In the genomic region with DNA sequence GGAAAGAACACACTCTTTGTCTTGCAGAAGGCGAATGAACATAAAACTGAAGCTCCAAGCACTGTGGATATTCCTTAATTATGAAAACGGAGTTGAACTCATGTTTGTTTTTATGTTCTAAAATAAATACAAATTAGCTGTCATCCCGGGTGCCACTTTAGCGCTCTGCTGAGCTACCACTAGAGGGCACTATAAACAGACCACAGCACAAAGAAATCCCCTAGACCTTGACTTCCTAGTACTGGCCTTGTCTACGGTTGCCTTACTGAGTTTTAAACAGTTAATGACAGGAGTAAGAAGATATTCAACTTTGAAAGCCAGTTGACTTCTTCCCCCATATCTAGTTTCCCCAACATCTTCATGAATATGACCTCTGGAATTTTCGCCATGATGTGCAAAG, we compare ENCODE assay signal across 9 mouse cellular contexts. TPM values are rescaled to one million over a fixed set of nuclear protein-coding genes. Genes with fewer than 3 reads are reported as not detected.
DNase-seq lines count a peak whose midpoint lies in the region; ATAC-seq and TF ChIP-seq lines count a peak whose summit lies in the region.
"Had no signal": no experiment of that assay in that cellular context is flagged by ENCODE, and none has a peak within 500 bp of the region (broad histone marks: within the 10 kb centered on the region; RNA-seq: fewer than 3 reads in every experiment).

No protein-coding gene starts in this region.

- peak; percentile 97 for TF ChIP-seq CTCF in heart, adult 2 months (IDR thresholded peaks at IDR 0.05)

- TF ChIP-seq POLR2A in heart, adult 2 months (IDR thresholded peaks at IDR 0.05; ENCODE audit: insufficient read depth, low read depth, low read length): no peak

- H3K79me2 ChIP-seq in heart, adult 2 months (replicated peaks; ENCODE audit: control insufficient read depth, insufficient read depth, low read length): no peaks in the 10 kb centered on the region

- peak in 1 of 2 experiments; percentile 28 for DNase-seq in heart, adult 2 months
- DNase-seq in heart, postnatal 25 days (ENCODE audit: low spot score): no peak
- peak; percentile 53 for DNase-seq in CD4-positive helper T cell, adult 2 months (ENCODE audit: low read depth, low spot score)
- peak; percentile 10 for DNase-seq in adrenal gland, postnatal 25 days
- DNase-seq in embryonic facial prominence, embryonic 10.5 days (ENCODE audit: low spot score): peak; percentile 52
- peak; percentile 42 for DNase-seq in lung, postnatal 14 days
- DNase-seq in thymus, postnatal 14 days: peak; percentile 42

- WGBS in heart, adult 2 months: 20% methylated on average over 6 of the region's 6 CpGs
- WGBS in embryonic facial prominence, embryonic 10.5 days: 23% methylated on average over 6 of the region's 6 CpGs
- WGBS in kidney, embryonic 15.5 days: 20% methylated on average over 6 of the region's 6 CpGs

- no peaks in the 10 kb centered on the region for H3K27me3 ChIP-seq in heart, adult 2 months (ENCODE audit: control insufficient read depth, insufficient read depth, low read length)
- H3K27me3 ChIP-seq in embryonic facial prominence, embryonic 10.5 days (replicated peaks; ENCODE audit: low read depth, poor library complexity, severe bottlenecking): no peaks in the 10 kb centered on the region
- H3K27me3 ChIP-seq in kidney, embryonic 15.5 days: no peaks in the 10 kb centered on the region
- H3K27me3 ChIP-seq: limb, embryonic 13.5 days had no signal

- H3K36me3 ChIP-seq in heart, adult 2 months (ENCODE audit: control insufficient read depth, insufficient read depth, low read length): no peaks in the 10 kb centered on the region
- no peaks in the 10 kb centered on the region for H3K36me3 ChIP-seq in embryonic facial prominence, embryonic 10.5 days (replicated peaks)
- H3K36me3 ChIP-seq in kidney, embryonic 15.5 days: no peaks in the 10 kb centered on the region
- H3K36me3 ChIP-seq: limb, embryonic 13.5 days had no signal

- TF ChIP-seq EP300 in heart, adult 2 months (IDR thresholded peaks at IDR 0.05; ENCODE audit: insufficient read depth, low read depth, low read length): 0 out of 2 replicates have a peak, but pooled peaks have one; percentile 25

- no peak overlapping the region for H3K27ac ChIP-seq in heart, adult 2 months
- no peak overlapping the region for H3K27ac ChIP-seq in embryonic facial prominence, embryonic 10.5 days (replicated peaks)
- no peak overlapping the region for H3K27ac ChIP-seq in kidney, embryonic 15.5 days
- H3K27ac ChIP-seq: limb, embryonic 13.5 days had no signal

- intact Hi-C loops in heart, adult 2 months (cut with DNase I): loop anchor here (1.0 to 5.0 kb wide), 2 partner anchors 99 to 171 kb away; a partner anchor contains a TSS
- intact Hi-C loops in heart, postnatal 25 days (cut with DNase I): loop anchor here (1.0 kb wide), 1 partner anchor 171 kb away; no protein-coding TSS in a partner anchor

- H3K9ac ChIP-seq in heart, adult 2 months (ENCODE audit: low read depth, low read length): no peak overlapping the region
- no peak overlapping the region for H3K9ac ChIP-seq in kidney, embryonic 15.5 days
- H3K9ac ChIP-seq: limb, embryonic 13.5 days had no signal

- no peak overlapping the region for H3K4me3 ChIP-seq in heart, adult 2 months
- no peak overlapping the region for H3K4me3 ChIP-seq in embryonic facial prominence, embryonic 10.5 days
- H3K4me3 ChIP-seq in kidney, embryonic 15.5 days (replicated peaks): no peak overlapping the region
- H3K4me3 ChIP-seq: limb, embryonic 13.5 days had no signal

- H3K9me3 ChIP-seq in embryonic facial prominence, embryonic 10.5 days: no peaks in the 10 kb centered on the region
- H3K9me3 ChIP-seq in kidney, embryonic 15.5 days (replicated peaks): 0 out of 2 replicates have a peak, but pooled peaks cover 5% of the 10 kb centered on the region
- H3K9me3 ChIP-seq: limb, embryonic 13.5 days had no signal

- peak; percentile 60; the same call in 1 of the 2 replicates for ATAC-seq in kidney, embryonic 15.5 days (replicated peaks; ENCODE audit: low FRiP score)

- peaks cover 1% of the 10 kb centered on the region for H3K4me1 ChIP-seq in heart, adult 2 months (ENCODE audit: control insufficient read depth, insufficient read depth, low read length)
- peaks cover 3% of the 10 kb centered on the region; the same call in 1 of the 2 replicates for H3K4me1 ChIP-seq in embryonic facial prominence, embryonic 10.5 days
- peaks cover 10% of the 10 kb centered on the region for H3K4me1 ChIP-seq in kidney, embryonic 15.5 days

- H3K4me2 ChIP-seq in kidney, embryonic 15.5 days: no peak overlapping the region
- H3K4me2 ChIP-seq: limb, embryonic 13.5 days had no signal

RNA-seq across cellular contexts. Expression of a gene that starts 29.9 kb away (rescaled TPM):
- 10 to 100 TPM; 14.2 to 17.6 TPM for total RNA-seq in heart, adult 2 months (2021)
- polyA plus RNA-seq in heart, adult 2 months (2012; rRNA removed): 19.6 and 35.9 TPM in 2 replicates
- 10 to 100 TPM; 18.4 to 22.7 TPM for total RNA-seq in heart, postnatal 25 days (2021)
- total RNA-seq in adrenal gland, postnatal 25 days (2021): not detected in 2 replicates
- 0.20 TPM in 1 of 2 replicates, not detected in the other for polyA plus RNA-seq in embryonic facial prominence, embryonic 10.5 days (2016; fragmentation: Nextera tagmentation; extraction: Ambion mirVana)
- polyA plus RNA-seq in kidney, embryonic 15.5 days (2015; fragmentation: Nextera tagmentation; extraction: Ambion mirVana): 0.90 and 1.7 TPM in 2 replicates

Comparison
In these comparisons a context has a peak if more than half of its experiments do, and no peak if none do; other contexts are left out.
1. RNA of a gene that starts 29.9 kb away (total RNA-seq): 18.4 to 22.7 TPM in heart, postnatal 25 days and 14.2 to 17.6 TPM in heart, adult 2 months; not detected in adrenal gland, postnatal 25 days; every median in the first group is over 10 times any median in the second.